Mouse (Mus musculus) embryonic facial prominence, embryonic 11.5 days (tissue): ENCODE measurements around the gene Dmtf1. TPM values are rescaled to one million over a fixed set of nuclear protein-coding genes. Genes with fewer than 3 reads are reported as not detected.

ENCODE experiments used
- ATAC-seq: fragments of 200-750 bp; cut with Nextera tagmentation; replicated peaks from 2 replicates; pipeline ENCODE4 v1.8.0; 2017; ENCODE audit warnings: low read depth; ENCODE audit not compliant: insufficient number of reproducible peaks, low FRiP score, low TSS enrichment
- DNase-seq: peaks from one replicate; pipeline ENCODE4 v3.0.0-alpha.2; 2015; ENCODE audit warnings: low spot score
- H3K27ac ChIP-seq: fragments of 300-500 bp; sonication (generic); replicated peaks from 2 replicates; pipeline ENCODE4 v1.5.1; 2014; ENCODE audit warnings: mild to moderate bottlenecking, low read depth, low read length, control low read depth
- H3K27me3 ChIP-seq: fragments of 300-500 bp; sonication (generic); 2 replicates; pipeline ENCODE4 v1.6.1; 2014; ENCODE audit warnings: mild to moderate bottlenecking, low read length, moderate library complexity, mixed read lengths; ENCODE audit not compliant: control insufficient read depth, insufficient read depth
- H3K36me3 ChIP-seq: fragments of 300-500 bp; sonication (generic); replicated peaks from 2 replicates; pipeline ENCODE4 v1.6.1; 2014; ENCODE audit warnings: low read depth, mild to moderate bottlenecking, low read length, moderate library complexity, mixed read lengths; ENCODE audit not compliant: control insufficient read depth, insufficient read depth
- H3K4me1 ChIP-seq: fragments of 300-500 bp; sonication (generic); 2 replicates; pipeline ENCODE4 v1.6.1; 2014; ENCODE audit warnings: low read length, mixed read lengths; ENCODE audit not compliant: control insufficient read depth, insufficient read depth
- H3K4me2 ChIP-seq: fragments of 300-500 bp; sonication (generic); 2 replicates; pipeline ENCODE4 v1.6.1; 2014; ENCODE audit warnings: low read depth, mild to moderate bottlenecking, control low read depth, low read length, moderate library complexity
- H3K4me3 ChIP-seq: fragments of 300-500 bp; sonication (generic); 2 replicates; pipeline ENCODE4 v1.5.1; 2014; ENCODE audit warnings: low read depth, low read length, control low read depth
- H3K9ac ChIP-seq: fragments of 300-500 bp; sonication (generic); replicated peaks from 2 replicates; pipeline ENCODE4 v1.6.1; 2014; ENCODE audit warnings: mild to moderate bottlenecking, control low read depth, low read length
- H3K9me3 ChIP-seq: fragments of 300-500 bp; sonication (generic); replicated peaks from 2 replicates; pipeline ENCODE4 v1.6.1; 2016; ENCODE audit warnings: mild to moderate bottlenecking, low read length, inconsistent platforms, mixed read lengths; ENCODE audit not compliant: control insufficient read depth
- WGBS: fragments of 180-500 bp; shearing (Covaris S2); extraction: QIAGEN DNeasy Blood & Tissue Kit; methylation state at CpG from one replicate; pipeline ENCODE4 v1.1.7; 2014; 5-methylcytosine and 5-hydroxymethylcytosine counted together
- polyA plus RNA-seq: library from polyadenylated mRNA; unstranded; fragments of >200 nt; fragmentation: Nextera tagmentation; extraction: Ambion mirVana; gene quantifications from 2 replicates; pipeline ENCODE4 v1.2.1, GENCODE M21; 2014

The Dmtf1 gene
- polyA plus RNA-seq, 1 experiment from 2014 or later, result 67.4 TPM

- Histone ChIP-seq H3K27ac (no peak overlapping the region), H3K27me3 (no peaks in the 10 kb centered on the region), H3K36me3 (no peaks in the 10 kb centered on the region), H3K4me2 (no peak overlapping the region), H3K4me3 (no peak overlapping the region), H3K9me3 (no peaks in the 10 kb centered on the region), H3K4me1 (no peaks in the 10 kb centered on the region), H3K9ac (no peak overlapping the region)
- no peak for ATAC-seq
- WGBS, result 76% methylated on average over 6 of the region's 6 CpGs
- no peak for DNase-seq
These were observed 71.0 kb downstream of the Dmtf1 start for GRCm38 (mm10) chr5:9090493-9091106.

- Histone ChIP-seq H3K9ac (no peak overlapping the region), H3K4me3 (no peak overlapping the region), H3K27me3 (no peaks in the 10 kb centered on the region), H3K36me3 (no peaks in the 10 kb centered on the region), H3K4me2 (no peak overlapping the region), H3K9me3 (no peaks in the 10 kb centered on the region), H3K4me1 (no peaks in the 10 kb centered on the region), H3K27ac (no peak overlapping the region)
- WGBS, result 80% methylated on average over 3 of the region's 3 CpGs
- no peak for DNase-seq
- no peak; the same call in 1 of the 2 replicates for ATAC-seq
These were observed 74.5 kb downstream of the Dmtf1 start for GRCm38 (mm10) chr5:9086924-9087719.

GRCm38 (mm10) chr5:9079773-9080501, 81.6 kb downstream of the Dmtf1 start:
- Histone ChIP-seq H3K9me3 (no peaks in the 10 kb centered on the region), H3K27me3 (no peaks in the 10 kb centered on the region), H3K36me3 (no peaks in the 10 kb centered on the region), H3K4me2 (no peak overlapping the region), H3K9ac (no peak overlapping the region), H3K4me3 (no peak overlapping the region), H3K4me1 (no peaks in the 10 kb centered on the region), H3K27ac (no peak overlapping the region)
- DNase-seq, result no peak
- no peak for ATAC-seq

GRCm38 (mm10) chr5:9073177-9073854, 88.3 kb downstream of the Dmtf1 start:
- peak; percentile 61; the same call in 1 of the 2 replicates for ATAC-seq
- H3K4me3 ChIP-seq, result no peak overlapping the region
- DNase-seq, result peak; percentile 53

GRCm38 (mm10) chr5:9071360-9071759, 90.2 kb downstream of the Dmtf1 start:
- no peaks in the 10 kb centered on the region for H3K36me3 ChIP-seq
- no peak for DNase-seq

More at GRCm38 (mm10) chr5:9073177-9073854, 88.3 kb downstream of the Dmtf1 start:
- Histone ChIP-seq H3K4me2 (no peak overlapping the region), H3K9me3 (no peaks in the 10 kb centered on the region), H3K9ac (no peak overlapping the region), H3K27me3 (no peaks in the 10 kb centered on the region), H3K4me1 (no peaks in the 10 kb centered on the region), H3K36me3 (no peaks in the 10 kb centered on the region), H3K27ac (no peak overlapping the region)
- 46% methylated on average over 5 of the region's 5 CpGs for WGBS

GRCm38 (mm10) chr5:9069599-9070209, 91.9 kb downstream of the Dmtf1 start:
- Histone ChIP-seq H3K9me3 (no peaks in the 10 kb centered on the region), H3K9ac (no peak overlapping the region), H3K27ac (no peak overlapping the region), H3K36me3 (no peaks in the 10 kb centered on the region), H3K4me1 (no peaks in the 10 kb centered on the region), H3K27me3 (no peaks in the 10 kb centered on the region), H3K4me3 (no peak overlapping the region), H3K4me2 (no peak overlapping the region)
- WGBS, result 79% methylated on average over 6 of the region's 6 CpGs
- DNase-seq (no peak), ATAC-seq (no peak)

More at GRCm38 (mm10) chr5:9071360-9071759, 90.2 kb downstream of the Dmtf1 start:
- Histone ChIP-seq H3K9ac (no peak overlapping the region), H3K4me3 (no peak overlapping the region), H3K4me2 (no peak overlapping the region), H3K27me3 (no peaks in the 10 kb centered on the region), H3K9me3 (no peaks in the 10 kb centered on the region), H3K27ac (no peak overlapping the region), H3K4me1 (no peaks in the 10 kb centered on the region)
- 91% methylated on average over 3 of the region's 3 CpGs for WGBS
- ATAC-seq, result no peak

- no peaks in the 10 kb centered on the region for H3K27me3 ChIP-seq
- ATAC-seq, result no peak
- H3K4me3 ChIP-seq, result no peak overlapping the region
- no peak for DNase-seq
- no peak overlapping the region for H3K9ac ChIP-seq
- no peak overlapping the region for H3K27ac ChIP-seq
- WGBS, result 73% methylated on average over 2 of the region's 2 CpGs
- H3K4me2 ChIP-seq, result no peak overlapping the region
- H3K4me1 ChIP-seq, result no peaks in the 10 kb centered on the region
- no peaks in the 10 kb centered on the region for H3K9me3 ChIP-seq
- H3K36me3 ChIP-seq, result no peaks in the 10 kb centered on the region
These were observed 92.7 kb downstream of the Dmtf1 start for GRCm38 (mm10) chr5:9068886-9069285.
